Mouse (Mus musculus): ENCODE measurements around the gene R3hdm4.
"Not testable (repeated sequence)": the region's sequence is repeated elsewhere in the genome, so short reads cannot be mapped to it uniquely, and the experiment has no call there.

R3hdm4 gene

DNA sequence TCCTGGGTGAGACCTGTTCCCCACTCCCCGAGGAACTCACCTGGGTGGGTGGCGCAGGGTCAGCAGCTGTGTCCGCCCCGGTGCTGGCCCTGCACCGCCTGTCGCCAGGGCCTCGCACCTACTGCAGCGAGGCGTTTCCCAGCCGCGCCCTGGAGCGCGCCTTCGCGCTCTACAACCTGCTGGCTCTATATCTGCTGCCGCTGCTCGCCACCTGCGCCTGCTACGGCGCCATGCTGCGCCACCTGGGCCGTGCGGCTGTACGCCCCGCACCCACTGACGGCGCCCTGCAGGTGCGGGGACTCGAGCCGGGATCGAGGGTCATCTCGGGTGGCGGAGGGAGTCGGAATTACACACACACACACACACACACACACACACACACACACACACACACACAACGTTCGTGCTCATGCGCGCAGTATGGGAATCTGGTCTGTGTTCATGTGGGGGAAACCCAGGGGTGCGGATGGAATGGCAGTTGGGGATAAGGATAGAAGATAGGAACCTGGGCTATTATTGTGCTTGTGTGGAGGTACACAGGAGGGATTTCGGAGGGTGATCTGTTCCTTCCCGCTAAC is at the start of gene R3hdm4:
Gene R3hdm4, minus strand, starts transcription at position 251 of the 578 bp plus-strand sequence.
- no peak for DNase-seq (ENCODE audit: extremely low spot score)

DNA sequence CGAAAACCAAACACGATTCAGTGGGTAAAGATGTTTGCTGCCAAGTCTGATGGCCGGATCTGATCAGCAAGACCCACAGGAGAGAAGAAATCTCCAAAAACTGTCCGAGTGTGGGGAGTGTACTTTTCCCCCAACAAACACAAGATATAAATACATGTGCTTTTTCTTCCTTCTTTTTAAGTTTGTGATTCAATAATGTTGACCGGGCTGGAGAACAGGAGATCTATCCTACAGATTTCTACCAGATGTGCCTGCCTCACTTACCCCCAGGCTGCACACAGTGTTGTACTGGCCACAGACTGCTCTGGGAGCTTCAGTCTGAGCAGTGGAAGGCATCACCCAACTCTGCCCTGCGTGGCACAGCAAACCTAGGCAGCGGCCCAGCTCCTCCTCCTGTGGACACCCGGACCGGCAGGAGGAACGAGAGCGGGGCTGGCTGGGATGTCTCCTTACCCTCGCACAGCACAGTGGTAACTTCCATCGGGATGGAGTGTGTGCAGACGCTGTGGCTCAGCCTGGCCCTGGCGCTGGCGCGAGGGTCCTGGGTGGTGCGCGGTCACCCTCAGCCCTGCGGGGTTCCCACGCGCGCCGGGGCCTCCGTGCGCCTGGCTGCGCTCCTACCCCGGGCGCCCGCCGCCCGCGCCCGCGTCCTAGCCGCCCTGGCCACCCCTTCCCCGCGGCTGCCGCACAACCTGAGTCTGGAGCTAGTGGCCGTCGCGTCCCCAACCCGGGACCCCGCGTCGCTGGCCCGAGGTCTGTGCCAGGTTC is 49.6 kb upstream of the R3hdm4 start, which contains the start of gene Grin3b:
Gene Grin3b, plus strand, starts transcription at position 301 of the 768 bp plus-strand sequence.
- no peak for DNase-seq (ENCODE audit: extremely low spot score)

DNA sequence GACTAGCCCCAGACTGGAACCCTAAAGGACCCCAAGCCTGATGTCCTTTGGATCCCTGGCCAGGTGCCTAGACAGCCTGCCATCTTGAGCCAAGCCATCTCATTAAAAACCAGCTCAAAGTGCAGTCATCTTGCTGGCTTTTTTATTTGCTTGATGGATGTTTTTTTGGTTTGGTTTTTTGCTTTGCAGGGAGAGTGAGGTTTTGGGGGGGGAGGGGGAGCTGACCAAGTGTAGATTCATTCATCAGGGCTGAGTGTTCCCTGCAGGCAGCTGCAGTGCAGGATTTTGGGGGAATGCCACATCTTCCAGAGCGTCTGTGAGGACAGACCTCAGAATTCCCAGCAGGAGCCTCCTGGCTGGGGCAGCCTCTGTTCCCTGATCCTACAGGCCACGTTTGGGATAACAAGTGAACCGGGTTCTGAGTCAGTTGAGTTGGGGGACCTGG is 48.1 kb upstream of the R3hdm4 start:
- DNase-seq (ENCODE audit: extremely low spot score), result no peak

DNA sequence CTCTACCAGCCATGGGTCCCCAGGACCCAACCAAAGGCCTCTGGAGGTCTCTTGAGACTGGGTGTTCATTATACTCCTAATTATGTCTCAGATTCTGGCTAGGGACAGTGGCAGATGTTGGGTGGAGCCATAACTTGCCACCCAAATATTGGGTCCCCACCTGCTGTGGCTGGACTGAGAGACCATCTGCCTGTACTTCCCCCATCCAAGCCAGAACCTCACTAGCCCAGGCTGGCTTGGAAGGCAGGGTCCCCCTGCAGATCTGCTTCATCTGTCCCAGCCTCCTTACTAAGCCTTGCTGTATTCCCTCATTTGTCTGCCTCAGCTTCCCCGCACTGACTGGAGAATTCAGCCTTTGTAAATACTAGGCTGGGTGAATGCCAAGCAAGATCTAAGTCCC is 47.2 kb upstream of the R3hdm4 start:
- DNase-seq (ENCODE audit: extremely low spot score), result no peak

DNA sequence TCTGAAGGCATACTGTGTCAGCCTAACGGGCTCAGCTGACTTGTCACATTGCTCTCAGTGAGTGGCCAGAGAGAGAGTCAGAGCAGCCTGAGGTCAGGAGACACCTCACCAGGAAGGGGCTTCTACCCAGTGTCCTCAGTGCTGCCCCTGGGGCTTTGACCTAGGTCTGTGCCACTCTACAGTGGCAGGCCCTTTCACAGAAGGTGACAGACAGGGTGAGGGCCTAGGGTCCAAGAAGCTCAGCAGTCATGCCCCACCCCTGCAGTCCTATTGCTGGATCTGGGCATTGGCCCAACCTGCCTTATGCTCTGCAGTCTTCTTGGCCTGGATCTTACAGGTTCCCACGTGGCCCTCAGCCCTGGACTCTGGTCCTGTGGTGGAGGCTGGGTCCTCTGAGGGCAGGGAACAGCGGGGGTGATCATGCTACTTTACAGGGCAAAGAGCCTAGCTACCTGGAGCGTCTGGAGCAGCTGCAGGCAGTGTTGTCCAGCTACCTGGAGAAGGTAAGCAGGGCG is 45.9 kb upstream of the R3hdm4 start:
- DNase-seq (ENCODE audit: extremely low spot score), result no peak

DNA sequence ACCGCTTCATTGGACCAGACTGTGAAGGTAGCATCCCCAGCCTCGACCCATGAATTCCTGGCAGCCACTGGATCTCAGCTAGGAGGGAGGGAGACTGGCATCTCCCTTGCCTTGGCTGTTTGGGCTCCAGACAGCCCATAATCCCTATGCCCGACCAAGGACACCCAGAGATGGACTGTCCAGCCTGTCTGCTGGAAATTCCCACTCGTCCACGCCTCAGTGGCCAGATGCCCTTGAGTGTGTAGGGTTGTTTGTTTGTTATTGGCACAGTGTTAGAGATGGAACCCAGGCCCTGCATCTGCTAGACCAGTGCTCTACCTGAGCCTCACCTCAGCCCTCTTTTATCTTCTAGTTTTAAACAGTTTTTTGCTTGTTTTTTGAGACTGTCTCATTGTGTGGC is 44.3 kb upstream of the R3hdm4 start:
- no peak for DNase-seq (ENCODE audit: extremely low spot score)

DNA sequence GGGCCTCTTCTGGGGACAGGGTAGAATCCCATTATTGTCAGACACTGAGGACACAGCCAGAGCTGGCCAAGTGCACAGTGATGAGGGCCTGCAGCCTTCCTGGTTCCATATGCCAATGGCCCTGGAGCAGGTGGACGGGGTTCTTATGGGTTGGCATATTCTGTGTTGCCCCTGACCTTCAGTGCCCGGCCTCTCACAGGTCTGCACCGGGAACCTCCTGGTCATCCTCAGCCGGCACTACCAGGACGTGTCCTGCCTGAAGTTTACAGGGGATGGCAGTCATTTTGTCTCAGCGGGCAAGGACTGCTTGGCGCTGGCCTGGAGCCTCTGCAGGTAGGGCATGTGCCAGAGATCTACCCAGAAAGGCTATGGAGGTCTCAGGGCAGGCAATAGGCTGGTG is 43.7 kb upstream of the R3hdm4 start:
- DNase-seq (ENCODE audit: extremely low spot score), result no peak

DNA sequence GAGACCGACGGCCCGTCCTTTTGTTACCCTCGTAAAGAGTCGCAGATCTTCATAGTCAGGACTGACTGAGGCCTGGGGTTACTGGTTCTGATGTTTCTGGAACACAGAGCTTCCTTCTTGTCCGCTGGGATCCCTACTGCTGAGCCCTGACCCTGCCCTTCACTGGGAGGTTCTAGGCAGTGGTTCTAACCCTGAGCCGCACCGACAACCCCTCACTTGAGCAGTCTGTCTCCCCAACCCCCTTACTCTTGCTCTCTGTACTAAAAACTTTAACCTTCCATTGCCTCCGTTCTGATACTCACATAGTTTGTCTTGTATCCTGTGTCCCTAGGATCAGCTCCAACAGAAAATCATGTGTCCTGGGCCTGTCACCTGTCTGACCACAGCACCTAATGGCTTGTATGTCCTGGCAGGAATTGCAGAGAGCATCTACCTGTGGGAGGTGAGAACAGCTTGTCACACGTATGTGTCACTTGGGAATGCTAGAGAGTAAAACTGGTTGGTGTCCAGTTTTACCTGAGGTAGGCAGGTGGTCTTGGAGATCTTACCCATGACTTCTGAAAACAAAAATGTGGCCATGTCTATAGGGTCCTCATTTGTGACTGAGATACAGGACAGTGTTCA is 39.8 kb upstream of the R3hdm4 start:
- no peak for DNase-seq (ENCODE audit: extremely low spot score)

DNA sequence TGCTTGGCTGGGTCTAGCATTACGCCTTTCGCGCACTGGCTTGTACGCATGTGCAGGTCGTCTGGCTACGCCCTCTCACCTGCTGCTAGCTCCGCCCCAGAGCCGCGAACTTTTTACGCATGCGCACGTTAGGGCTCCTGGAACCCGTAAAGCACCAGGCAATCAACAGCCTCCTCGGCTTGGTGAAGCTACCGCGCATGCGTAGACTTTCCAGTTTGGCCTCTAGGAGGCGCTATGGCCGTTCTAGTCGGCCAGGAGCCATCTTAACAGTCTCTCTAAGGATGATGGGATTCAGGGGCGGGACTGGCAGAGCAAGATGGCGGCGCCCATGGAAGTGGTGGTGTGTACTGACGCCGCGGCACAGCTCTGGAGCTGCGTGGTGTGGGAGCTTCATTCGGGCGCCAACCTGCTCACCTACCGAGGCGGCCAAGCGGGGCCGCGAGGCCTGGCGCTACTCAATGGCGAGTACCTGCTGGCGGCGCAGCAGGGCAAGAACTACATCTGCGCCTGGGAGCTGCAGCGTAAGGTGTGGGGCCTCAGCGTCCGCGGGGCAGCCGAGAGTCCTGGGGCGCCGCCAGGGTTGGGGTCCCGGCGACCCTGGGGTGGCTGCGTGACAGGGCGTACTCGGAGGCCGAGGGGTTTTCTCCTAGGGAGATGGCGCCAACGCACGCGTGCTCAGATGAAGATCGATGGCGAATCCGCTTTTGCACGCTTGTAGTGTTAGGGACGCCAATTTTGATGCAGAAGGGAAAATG is 39.0 kb upstream of the R3hdm4 start, which contains the start of gene Wdr18:
Gene Wdr18, plus strand, starts transcription at position 306 of the 755 bp plus-strand sequence.
- peak; percentile 100 for DNase-seq (ENCODE audit: extremely low spot score)

DNA sequence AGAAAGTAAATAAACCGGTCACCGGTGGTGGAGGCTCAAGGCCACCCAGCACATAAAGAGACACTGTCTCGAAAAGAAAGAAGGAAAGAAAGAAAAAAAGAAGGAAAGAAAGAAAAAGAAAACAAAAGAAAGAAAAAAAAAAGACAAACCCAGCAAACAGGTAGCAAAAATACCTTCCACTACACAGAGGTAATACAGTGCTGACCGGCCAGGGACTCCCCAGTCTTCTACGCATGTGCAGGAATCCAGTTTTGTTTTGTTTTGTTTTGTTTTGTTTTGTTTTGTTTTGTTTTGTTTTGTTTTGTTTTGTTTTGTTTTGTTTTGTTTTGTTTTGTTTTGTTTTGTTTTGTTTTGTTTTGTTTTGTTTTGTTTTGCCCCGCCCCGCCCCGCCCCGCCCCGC is 38.4 kb upstream of the R3hdm4 start:
- not testable (repeated sequence) for DNase-seq (ENCODE audit: extremely low spot score)

DNA sequence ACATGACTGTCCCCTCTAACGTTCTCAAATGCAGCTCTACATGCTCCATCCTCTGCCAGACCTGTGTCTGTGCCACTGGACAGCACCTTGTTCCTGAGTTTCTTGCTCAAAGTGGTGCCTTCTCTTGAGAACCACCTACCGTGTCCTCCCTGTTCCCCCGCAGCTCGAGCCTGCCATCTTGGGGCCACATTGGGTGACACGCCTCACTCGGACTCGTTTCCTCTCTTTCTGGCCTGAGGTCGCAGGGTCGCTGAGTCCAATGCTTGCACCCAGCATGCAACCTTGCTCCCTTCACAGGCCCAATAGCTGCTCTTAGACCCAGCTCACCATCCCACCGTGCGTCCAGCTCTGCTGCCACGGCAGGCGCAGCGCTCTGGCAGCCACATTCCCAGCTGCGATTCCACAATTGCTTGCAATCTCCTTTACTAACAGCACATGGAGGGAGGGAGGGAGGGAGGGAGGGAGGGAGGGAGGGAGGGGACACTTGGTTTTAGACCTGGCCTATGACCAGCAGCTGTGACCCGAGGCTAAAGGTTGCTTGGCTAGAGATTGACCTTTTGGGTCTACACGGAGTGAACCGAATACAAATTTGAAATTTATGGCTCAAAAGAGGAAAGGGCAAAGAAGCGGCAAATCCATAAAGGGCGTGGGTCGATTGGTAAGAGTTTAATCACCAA is 37.3 kb upstream of the R3hdm4 start:
- DNase-seq (ENCODE audit: extremely low spot score), result peak; percentile 87

DNA sequence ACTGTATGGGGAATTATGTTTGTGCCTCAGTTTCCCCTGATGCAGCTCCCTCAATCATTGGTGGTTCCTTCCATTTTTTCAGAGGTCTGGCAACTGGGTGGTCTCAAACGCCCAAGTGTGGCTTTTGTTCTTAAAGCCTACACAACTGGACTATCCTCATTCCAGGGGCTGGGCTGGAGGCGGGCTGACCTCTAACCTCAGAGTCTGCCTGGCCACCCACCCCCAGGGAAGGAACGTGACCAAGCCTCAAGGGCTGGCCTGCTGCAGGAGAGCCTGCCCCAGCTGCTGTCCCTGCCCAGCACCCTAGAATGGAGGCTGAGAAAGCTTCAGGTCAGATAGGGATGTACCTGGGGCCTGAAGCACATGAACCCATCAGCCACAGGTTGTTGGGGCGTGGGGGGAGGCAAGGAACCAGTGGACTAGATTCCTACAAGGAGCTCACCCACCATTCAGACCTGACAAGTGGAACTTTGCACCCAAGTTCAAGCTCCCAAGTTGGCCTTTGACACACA is 35.7 kb upstream of the R3hdm4 start:
- peak; percentile 64 for DNase-seq (ENCODE audit: extremely low spot score)

DNA sequence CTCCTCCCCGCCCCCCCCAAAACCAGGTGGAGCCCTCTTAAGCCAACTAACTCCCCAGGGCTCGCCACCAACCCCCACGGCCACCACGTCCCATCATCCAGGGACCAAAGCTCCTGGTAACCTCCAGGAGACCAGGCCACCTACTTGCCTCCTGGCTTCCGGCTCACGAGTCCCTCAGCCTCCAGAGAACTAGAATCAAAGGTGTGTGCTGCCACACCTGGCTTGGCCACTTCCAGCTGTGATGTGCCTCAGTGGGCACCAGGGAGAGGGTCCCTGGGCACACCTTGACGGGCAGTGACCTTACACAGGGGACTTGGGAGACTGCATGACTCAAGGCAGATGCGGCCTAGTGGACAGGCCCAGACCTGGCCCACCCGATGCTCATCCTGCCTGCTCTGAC is 34.7 kb upstream of the R3hdm4 start:
- no peak for DNase-seq (ENCODE audit: extremely low spot score)

DNA sequence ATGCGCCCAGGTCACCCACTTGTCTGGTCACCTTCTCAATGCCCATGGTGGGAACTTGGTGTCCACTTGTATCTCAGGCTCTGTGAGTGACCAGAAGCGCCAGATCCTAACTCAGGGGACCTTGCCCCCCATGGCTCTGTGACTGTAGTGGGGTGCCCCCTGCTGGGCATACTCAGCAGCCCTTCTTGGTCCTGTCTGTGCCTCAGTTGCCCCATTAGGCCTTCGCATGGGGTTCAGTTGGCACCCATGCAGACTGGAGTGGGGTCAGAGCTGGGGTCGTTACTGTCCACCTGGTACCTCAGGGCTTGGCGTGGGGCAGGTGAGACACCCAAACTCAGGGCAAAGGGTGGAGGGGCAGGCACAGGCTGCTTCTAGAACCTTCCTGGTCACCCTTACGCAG is 32.9 kb upstream of the R3hdm4 start:
- DNase-seq (ENCODE audit: extremely low spot score), result no peak

DNA sequence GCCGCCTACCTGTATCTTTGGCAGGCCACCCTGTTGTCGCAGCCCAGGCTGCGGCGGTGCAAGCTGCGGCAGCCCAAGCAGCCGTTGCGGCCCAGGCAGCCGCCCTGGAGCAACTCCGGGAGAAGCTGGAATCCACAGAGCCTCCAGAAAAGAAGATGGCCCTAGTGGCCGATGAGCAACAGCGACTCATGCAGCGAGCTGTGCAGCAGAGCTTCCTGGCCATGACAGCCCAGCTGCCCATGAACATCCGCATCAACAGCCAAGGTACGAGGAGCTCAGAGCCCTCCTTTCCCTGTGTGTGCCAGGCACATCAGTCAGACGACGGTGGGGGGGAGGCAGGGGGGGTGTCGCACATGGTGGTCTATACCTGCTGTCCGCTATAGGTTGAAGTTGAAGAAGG is 29.7 kb upstream of the R3hdm4 start:
- DNase-seq (ENCODE audit: extremely low spot score), result no peak

DNA sequence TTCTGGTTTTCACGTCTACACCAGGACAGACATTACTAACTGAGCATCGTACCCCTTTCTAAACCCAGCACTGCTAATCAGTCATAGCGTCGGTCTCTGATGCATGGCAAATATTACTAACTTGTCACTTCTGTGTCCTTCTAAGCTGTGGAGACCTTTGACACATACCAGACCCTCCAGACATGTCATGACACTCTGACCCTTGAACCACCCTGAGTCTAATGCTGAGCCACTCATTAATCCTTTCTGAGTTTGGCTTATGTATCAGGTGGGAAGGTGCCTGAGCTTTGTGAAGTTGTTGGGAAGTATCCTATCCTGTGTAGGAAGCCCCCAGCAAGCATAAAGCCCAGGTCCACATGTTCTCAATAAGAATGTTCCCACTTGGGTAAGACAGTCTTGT is 28.9 kb upstream of the R3hdm4 start:
- DNase-seq (ENCODE audit: extremely low spot score), result no peak

DNA sequence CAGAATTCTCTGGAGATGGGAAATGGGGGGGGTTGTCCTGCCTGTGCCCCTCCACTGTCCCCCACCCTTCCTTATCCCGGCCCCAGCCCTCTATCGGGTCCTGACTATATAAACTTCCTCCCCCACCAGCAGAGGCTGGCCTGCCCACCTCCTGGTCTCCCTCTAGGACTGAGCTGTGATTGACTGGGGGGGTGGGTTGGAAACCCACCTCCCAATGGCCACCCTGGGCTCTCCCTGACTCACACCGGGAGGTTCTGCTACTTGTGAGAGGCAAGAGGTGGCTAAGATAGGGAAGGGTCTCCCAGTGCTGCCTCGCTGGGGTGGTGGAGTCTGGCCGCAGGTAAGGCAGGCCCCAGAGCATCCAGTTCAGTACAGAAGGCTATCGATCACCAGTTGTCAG is 26.5 kb upstream of the R3hdm4 start:
- no peak for DNase-seq (ENCODE audit: extremely low spot score)

DNA sequence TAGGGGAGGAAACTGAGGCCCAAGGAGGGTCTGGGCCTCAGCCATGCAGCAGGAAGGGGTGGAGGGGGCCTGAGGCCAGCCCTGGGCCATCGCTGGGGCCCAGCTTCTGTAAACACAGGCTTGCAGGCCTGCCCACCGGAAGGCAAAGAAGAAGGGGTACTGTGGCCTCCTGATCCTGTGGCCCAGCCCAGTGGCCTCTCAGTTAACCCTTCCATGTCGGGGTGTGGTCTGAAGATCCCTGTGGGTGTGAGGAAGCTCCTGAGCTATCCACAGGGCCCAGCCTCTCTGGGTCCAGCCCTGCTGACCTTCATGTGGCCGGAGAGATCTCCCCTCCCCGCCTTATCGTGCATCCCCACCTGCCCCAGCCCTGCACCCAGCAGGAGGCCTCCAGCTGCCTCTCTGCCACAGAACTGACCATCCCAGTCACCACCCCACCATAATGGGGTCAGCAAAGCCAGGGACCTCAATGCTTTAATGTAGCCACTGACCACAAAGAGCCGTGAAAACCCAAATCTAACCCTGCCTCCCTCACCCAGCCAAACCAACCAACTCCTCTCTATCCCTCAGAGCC is 25.8 kb upstream of the R3hdm4 start:
- DNase-seq (ENCODE audit: extremely low spot score), result peak; percentile 70

DNA sequence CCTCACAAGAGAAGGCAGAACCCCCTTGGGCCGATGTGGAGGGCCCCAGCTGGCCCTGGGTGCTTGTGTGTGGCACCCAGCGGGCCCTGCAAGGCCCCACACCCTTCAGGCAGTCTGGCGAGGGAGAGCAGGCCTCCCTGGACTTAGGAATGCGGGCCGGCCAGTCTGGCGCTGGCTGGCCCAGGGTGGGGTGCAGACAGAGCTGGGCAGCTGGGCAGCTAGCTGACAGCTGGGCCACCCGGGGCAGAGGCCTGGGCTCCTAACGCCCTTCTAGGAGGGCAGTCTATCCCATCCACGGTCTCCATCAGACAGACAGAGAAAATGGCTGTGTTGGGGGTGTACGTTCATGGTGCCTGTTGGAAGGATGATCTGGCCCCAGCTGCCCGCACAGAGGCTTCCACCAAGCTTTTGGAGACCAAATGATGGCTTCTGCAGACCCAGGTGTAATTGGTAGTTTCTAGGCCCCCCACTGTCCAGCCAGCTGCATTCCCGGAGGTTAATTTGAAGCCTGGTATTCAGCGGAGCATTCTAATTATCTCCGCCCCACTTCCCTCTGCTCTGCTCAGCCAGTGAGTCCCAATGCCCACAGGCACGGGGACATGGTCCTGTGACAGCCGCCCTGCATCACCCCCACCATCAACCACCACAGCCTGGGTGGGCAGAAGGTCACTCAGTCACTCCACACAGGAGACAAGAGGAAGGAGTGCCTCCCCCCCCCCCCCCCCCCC is 24.7 kb upstream of the R3hdm4 start:
- DNase-seq (ENCODE audit: extremely low spot score), result peak; percentile 80

DNA sequence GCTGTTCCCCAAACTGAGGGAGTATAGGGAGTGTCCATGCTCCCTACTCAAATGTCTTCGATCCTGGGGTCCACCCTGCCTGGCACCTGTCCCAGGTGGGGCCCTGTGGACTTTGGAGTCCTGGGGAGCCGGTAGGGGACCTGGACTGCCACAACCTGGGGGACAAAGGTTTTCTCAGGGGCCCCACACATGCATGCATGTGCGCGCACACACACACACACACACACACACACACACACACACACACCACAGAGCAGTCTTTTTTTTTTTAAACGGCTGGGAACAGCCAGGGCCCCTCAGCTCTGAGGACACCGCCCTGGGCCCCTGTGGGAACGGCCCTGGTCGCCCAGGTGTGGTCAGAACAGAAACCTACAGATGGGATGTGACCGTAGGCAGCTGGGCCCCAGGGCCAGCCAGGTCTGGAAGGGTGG is 22.5 kb upstream of the R3hdm4 start:
- no peak for DNase-seq (ENCODE audit: extremely low spot score)

All from embryo, embryonic 9.5 days (tissue).